Mouse (Mus musculus) liver, embryonic 14.5 days (tissue): ENCODE results near the gene Inha.

ENCODE experiments used
- CTCF ChIP-seq: IDR thresholded peaks from 2 replicates; pipeline ENCODE4 v1.5.1; 2016; ENCODE audit warnings: antibody characterized with exemption, low read depth, control low read depth
- EP300 ChIP-seq: IDR thresholded peaks from 2 replicates; pipeline ENCODE4 v1.6.1; 2016; ENCODE audit warnings: antibody characterized with exemption, low read depth

- no peak for TF ChIP-seq EP300
- no peak for TF ChIP-seq CTCF
Measured at GRCm38 (mm10) chr1:75510154-75510553, 3.3 kb downstream of the Inha start.
